Mouse (Mus musculus): ENCODE measurements at regions not wholly inside any gene's neighbourhood (a gene's known extent, or its start where the extent isn't known, plus 50 kb on each side); places are given as distances from the start of the nearest gene placed in this dataset.

GRCm38 (mm10) chr13:117334125-117334524 lies 113.2 kb upstream of the Gm17509 start:
- ATAC-seq (ENCODE audit: insufficient read depth), result no peak
- Histone ChIP-seq H3K27me3 (ENCODE audit: insufficient read depth, low read length) (no peaks in the 10 kb centered on the region), H3K9me3 (ENCODE audit: low read depth, low read length) (no peaks in the 10 kb centered on the region), H3K4me2 (no peak overlapping the region), H3K9ac (no peak overlapping the region), H3K36me3 (ENCODE audit: insufficient read depth) (no peaks in the 10 kb centered on the region), H3K4me1 (ENCODE audit: insufficient read depth) (no peaks in the 10 kb centered on the region), H3K4me3 (ENCODE audit: low read depth, low read length) (no peak overlapping the region), H3K27ac (ENCODE audit: low read depth) (no peak overlapping the region)
- peak; percentile 67 for TF ChIP-seq CTCF (IDR thresholded peaks at IDR 0.05; ENCODE audit: low read depth)
- peak; percentile 77 for DNase-seq
- WGBS, result 13% methylated on average over 1 of the region's 1 CpGs

- WGBS, result 85% methylated on average over 5 of the region's 5 CpGs
Measured at GRCm38 (mm10) chr13:117334539-117334938, 113.7 kb upstream of the Gm17509 start.

GRCm38 (mm10) chr13:117381086-117381595 lies 160.3 kb upstream of the Gm17509 start:
- no peak for DNase-seq
- TF ChIP-seq CTCF (IDR thresholded peaks at IDR 0.05; ENCODE audit: low read depth), result no peak
- H3K4me3 ChIP-seq (ENCODE audit: low read depth, low read length), result no peak overlapping the region
- H3K4me1 ChIP-seq (ENCODE audit: insufficient read depth), result no peaks in the 10 kb centered on the region
- no peak overlapping the region for H3K9ac ChIP-seq
- ATAC-seq (ENCODE audit: insufficient read depth), result no peak
- no peaks in the 10 kb centered on the region for H3K36me3 ChIP-seq (ENCODE audit: insufficient read depth)
- no peak overlapping the region for H3K4me2 ChIP-seq
- WGBS, result 68% methylated on average over 4 of the region's 4 CpGs
- H3K27ac ChIP-seq (ENCODE audit: low read depth), result no peak overlapping the region
- H3K9me3 ChIP-seq (ENCODE audit: low read depth, low read length), result no peaks in the 10 kb centered on the region
- H3K27me3 ChIP-seq (ENCODE audit: insufficient read depth, low read length), result no peaks in the 10 kb centered on the region

More at GRCm38 (mm10) chr13:117334539-117334938, 113.7 kb upstream of the Gm17509 start:
- Histone ChIP-seq H3K27ac (ENCODE audit: low read depth) (no peak overlapping the region), H3K4me3 (ENCODE audit: low read depth, low read length) (no peak overlapping the region), H3K9ac (no peak overlapping the region), H3K9me3 (ENCODE audit: low read depth, low read length) (no peaks in the 10 kb centered on the region), H3K27me3 (ENCODE audit: insufficient read depth, low read length) (no peaks in the 10 kb centered on the region), H3K4me2 (no peak overlapping the region), H3K4me1 (ENCODE audit: insufficient read depth) (no peaks in the 10 kb centered on the region), H3K36me3 (ENCODE audit: insufficient read depth) (no peaks in the 10 kb centered on the region)
- no peak for TF ChIP-seq CTCF (IDR thresholded peaks at IDR 0.05; ENCODE audit: low read depth)
- no peak for ATAC-seq (ENCODE audit: insufficient read depth)
- no peak for DNase-seq

GRCm38 (mm10) chr13:117383480-117384137 lies 162.7 kb upstream of the Gm17509 start:
- Histone ChIP-seq H3K4me1 (ENCODE audit: insufficient read depth) (no peaks in the 10 kb centered on the region), H3K36me3 (ENCODE audit: insufficient read depth) (no peaks in the 10 kb centered on the region), H3K4me3 (ENCODE audit: low read depth, low read length) (no peak overlapping the region), H3K27me3 (ENCODE audit: insufficient read depth, low read length) (no peaks in the 10 kb centered on the region), H3K4me2 (no peak overlapping the region), H3K27ac (ENCODE audit: low read depth) (no peak overlapping the region), H3K9me3 (ENCODE audit: low read depth, low read length) (no peaks in the 10 kb centered on the region), H3K9ac (no peak overlapping the region)
- DNase-seq, result no peak
- ATAC-seq (ENCODE audit: insufficient read depth), result no peak
- 81% methylated on average over 12 of the region's 12 CpGs for whole genome bisulfite sequencing
- no peak for TF ChIP-seq CTCF (IDR thresholded peaks at IDR 0.05; ENCODE audit: low read depth)

- DNase-seq (peak; percentile 23), ATAC-seq (ENCODE audit: insufficient read depth) (peak; percentile 22; the same call in 1 of the 2 replicates)
- no peak for TF ChIP-seq CTCF (IDR thresholded peaks at IDR 0.05; ENCODE audit: low read depth)
- H3K9ac ChIP-seq, result no peak overlapping the region
- H3K27me3 ChIP-seq (ENCODE audit: insufficient read depth, low read length), result no peaks in the 10 kb centered on the region
- H3K4me3 ChIP-seq (ENCODE audit: low read depth, low read length), result no peak overlapping the region
- H3K4me1 ChIP-seq (ENCODE audit: insufficient read depth), result no peaks in the 10 kb centered on the region; the same call in 1 of the 2 replicates
- H3K36me3 ChIP-seq (ENCODE audit: insufficient read depth), result no peaks in the 10 kb centered on the region
- no peak overlapping the region for H3K27ac ChIP-seq (ENCODE audit: low read depth)
- no peaks in the 10 kb centered on the region for H3K9me3 ChIP-seq (ENCODE audit: low read depth, low read length)
- no peak overlapping the region for H3K4me2 ChIP-seq
Measured at GRCm38 (mm10) chr13:117390287-117390686, 169.4 kb upstream of the Gm17509 start.

- no peaks in the 10 kb centered on the region for H3K9me3 ChIP-seq (ENCODE audit: low read depth, low read length)
- H3K4me1 ChIP-seq (ENCODE audit: insufficient read depth), result no peaks in the 10 kb centered on the region; the same call in 1 of the 2 replicates
- no peak overlapping the region for H3K4me2 ChIP-seq
- H3K4me3 ChIP-seq (ENCODE audit: low read depth, low read length), result no peak overlapping the region
- ATAC-seq (ENCODE audit: insufficient read depth), result peak; percentile 88
- WGBS, result 10% methylated on average over 1 of the region's 1 CpGs
- no peak overlapping the region for H3K27ac ChIP-seq (ENCODE audit: low read depth)
- H3K27me3 ChIP-seq (ENCODE audit: insufficient read depth, low read length), result no peaks in the 10 kb centered on the region
- H3K36me3 ChIP-seq (ENCODE audit: insufficient read depth), result no peaks in the 10 kb centered on the region
- H3K9ac ChIP-seq, result no peak overlapping the region
- TF ChIP-seq CTCF (IDR thresholded peaks at IDR 0.05; ENCODE audit: low read depth), result no peak
- DNase-seq, result peak; percentile 72
Measured at GRCm38 (mm10) chr13:117393488-117393887, 172.6 kb upstream of the Gm17509 start.

GRCm38 (mm10) chr13:117401245-117401644 lies 180.4 kb upstream of the Gm17509 start:
- no peaks in the 10 kb centered on the region for H3K27me3 ChIP-seq (ENCODE audit: insufficient read depth, low read length)
- H3K4me1 ChIP-seq (ENCODE audit: insufficient read depth), result no peaks in the 10 kb centered on the region
- no peak for TF ChIP-seq CTCF (IDR thresholded peaks at IDR 0.05; ENCODE audit: low read depth)
- H3K27ac ChIP-seq (ENCODE audit: low read depth), result no peak overlapping the region
- H3K36me3 ChIP-seq (ENCODE audit: insufficient read depth), result no peaks in the 10 kb centered on the region
- H3K9ac ChIP-seq, result no peak overlapping the region
- WGBS, result 67% methylated on average over 4 of the region's 4 CpGs
- H3K4me3 ChIP-seq (ENCODE audit: low read depth, low read length), result no peak overlapping the region
- peak; percentile 29 for DNase-seq
- H3K9me3 ChIP-seq (ENCODE audit: low read depth, low read length), result no peaks in the 10 kb centered on the region
- no peak overlapping the region for H3K4me2 ChIP-seq
- ATAC-seq (ENCODE audit: insufficient read depth), result 0 out of 2 replicates have a peak, but pooled peaks have one; percentile 31
